Comparison of ENCODE assay signal across 8 mouse cellular contexts in genomic region chr7:34169454-34169853, GRCm38 (mm10). TPM values are rescaled to one million over a fixed set of nuclear protein-coding genes. Genes with fewer than 3 reads are reported as not detected.
DNase-seq lines count a peak whose midpoint lies in the region; ATAC-seq and TF ChIP-seq lines count a peak whose summit lies in the region.

Gene Uba2 (minus strand): TSS chr7:34169599.

- H3K4me3 ChIP-seq in gastrocnemius, adult 2 months, result peak within 1 kb of the TSS; percentile 91
- H3K4me3 ChIP-seq in hindbrain, postnatal 0 days (ENCODE audit: low read length), result peak within 1 kb of the TSS; percentile 98

- 80% methylated on average over 3 of the region's 3 CpGs for WGBS in hindbrain, postnatal 0 days

- no peaks in the 10 kb centered on the region for H3K9me3 ChIP-seq in hindbrain, postnatal 0 days (ENCODE audit: low read length)

- no peak for TF ChIP-seq CTCF in gastrocnemius, adult 2 months (IDR thresholded peaks at IDR 0.05)
- TF ChIP-seq CTCF in hindbrain, postnatal 0 days (IDR thresholded peaks at IDR 0.05; ENCODE audit: low read depth), result no peak

- no peaks in the 10 kb centered on the region for H3K4me1 ChIP-seq in hindbrain, postnatal 0 days (ENCODE audit: insufficient read depth, low read length)

- no peak for ATAC-seq in hindbrain, postnatal 0 days
- ATAC-seq in megakaryocyte, adult 5-6 weeks (ENCODE audit: poor library complexity, severe bottlenecking), result no peak
- ATAC-seq in frontal cortex, adult (ENCODE audit: low TSS enrichment), result no peak

- H3K36me3 ChIP-seq in hindbrain, postnatal 0 days (ENCODE audit: insufficient read depth, low read length), result peaks cover 5% of the 10 kb centered on the region; the same call in 1 of the 2 replicates

- peak within 1 kb of the TSS; percentile 81 for H3K9ac ChIP-seq in hindbrain, postnatal 0 days (replicated peaks; ENCODE audit: low read length)

- peak within 1 kb of the TSS; percentile 76 for H3K4me2 ChIP-seq in hindbrain, postnatal 0 days (ENCODE audit: low read depth, low read length)

- intact Hi-C loops in gastrocnemius, adult 2 months (cut with DNase I), result loop anchor here (10.0 kb wide), 1 partner anchor 885 kb away; the partner anchor contains the start of gene Cebpg

- no peaks in the 10 kb centered on the region for H3K27me3 ChIP-seq in hindbrain, postnatal 0 days (ENCODE audit: insufficient read depth, low read length)

- H3K27ac ChIP-seq in gastrocnemius, adult 2 months, result peak within 1 kb of the TSS; percentile 96
- H3K27ac ChIP-seq in hindbrain, postnatal 0 days, result peak within 1 kb of the TSS; percentile 84

- DNase-seq in layer of hippocampus, adult 18-20 months (ENCODE audit: low spot score in 2 of 2), result no peak
- no peak for DNase-seq in layer of hippocampus, adult 11-12 months (ENCODE audit: low spot score)
- no peak for DNase-seq in adrenal gland, adult 8-10 months
- DNase-seq in gastrocnemius, adult 2 months, result no peak
- DNase-seq in hindbrain, postnatal 0 days (ENCODE audit: low spot score), result no peak
- DNase-seq in lung, adult 18-20 months, result no peak

RNA-seq across cellular contexts. Expression of gene Uba2, which starts in this region (rescaled TPM):
- total RNA-seq in layer of hippocampus, adult 18-20 months (2021), result 10 to 100 TPM; 87.2 TPM
- 10 to 100 TPM; 64.3 to 77.2 (median 72.4) TPM for total RNA-seq in adrenal gland, adult 8-10 months (2022)
- 10 to 100 TPM; 33.4 to 38.7 TPM for total RNA-seq in gastrocnemius, adult 2 months (2021)
- total RNA-seq in hindbrain, postnatal 0 days (2014; rRNA removed), result 108 and 118 TPM in 2 replicates
- 123 and 127 TPM in 2 replicates for polyA plus RNA-seq in hindbrain, postnatal 0 days (2015; fragmentation: Nextera tagmentation; extraction: Ambion mirVana)
- total RNA-seq in megakaryocyte, adult 5-6 weeks (2015), result 111 and 115 TPM in 2 replicates
- total RNA-seq in megakaryocyte, adult 5-6 weeks (2017), result 121 and 126 TPM in 2 replicates
